Mouse (Mus musculus) stomach, embryonic 15.5 days (tissue): ENCODE data around the gene L3hypdh. TPM values are rescaled to one million over a fixed set of nuclear protein-coding genes. Genes with fewer than 3 reads are reported as not detected.

Experiments
- ATAC-seq: fragments of 200-750 bp; cut with Nextera tagmentation; 2 replicates; pipeline ENCODE4 v1.8.0; 2017; ENCODE audit warnings: low read depth, moderate number of reproducible peaks, moderate TSS enrichment; ENCODE audit not compliant: insufficient read depth, low FRiP score
- H3K27ac ChIP-seq: fragments of 300-500 bp; sonication (generic); 2 replicates; pipeline ENCODE4 v1.5.1; 2015; ENCODE audit warnings: mild to moderate bottlenecking, inconsistent platforms
- H3K27me3 ChIP-seq: fragments of 300-500 bp; sonication (generic); replicated peaks from 2 replicates; pipeline ENCODE4 v1.6.1; 2015; ENCODE audit warnings: inconsistent platforms
- H3K36me3 ChIP-seq: fragments of 300-500 bp; sonication (generic); 2 replicates; pipeline ENCODE4 v1.6.1; 2015; ENCODE audit warnings: inconsistent platforms
- H3K4me1 ChIP-seq: fragments of 300-500 bp; sonication (generic); 2 replicates; pipeline ENCODE4 v1.6.1; 2015; ENCODE audit warnings: inconsistent platforms
- H3K4me2 ChIP-seq: fragments of 300-500 bp; sonication (generic); 2 replicates; pipeline ENCODE4 v1.6.1; 2015; ENCODE audit warnings: mild to moderate bottlenecking, inconsistent platforms
- H3K4me3 ChIP-seq: fragments of 300-500 bp; sonication (generic); replicated peaks from 2 replicates; pipeline ENCODE4 v1.5.1; 2015; ENCODE audit warnings: inconsistent platforms
- H3K9ac ChIP-seq: fragments of 300-500 bp; sonication (generic); 2 replicates; pipeline ENCODE4 v1.6.1; 2015; ENCODE audit warnings: inconsistent platforms
- H3K9me3 ChIP-seq: fragments of 300-500 bp; sonication (generic); 2 replicates; pipeline ENCODE4 v1.6.1; 2016; ENCODE audit warnings: inconsistent platforms
- WGBS: fragments of 180-500 bp; shearing (Covaris S2); methylation state at CpG from one replicate; pipeline ENCODE4 v1.1.7; 2015; 5-methylcytosine and 5-hydroxymethylcytosine counted together
- polyA plus RNA-seq: library from polyadenylated mRNA; unstranded; fragments of >200 nt; fragmentation: Nextera tagmentation; extraction: Ambion mirVana; gene quantifications from 2 replicates; pipeline ENCODE4 v1.2.1, GENCODE M21; 2015

The L3hypdh gene
- polyA plus RNA-seq, 1 experiment from 2014 or later: 16.4 TPM

GRCm38 (mm10) chr12:72084261-72085023, 797 bp downstream of the L3hypdh start:
- Histone ChIP-seq H3K4me3 (peak overlapping the region; percentile 73), H3K4me2 (peak overlapping the region; percentile 83), H3K9ac (peak overlapping the region; percentile 37), H3K4me1 (0 out of 2 replicates have a peak, but pooled peaks cover 3% of the 10 kb centered on the region), H3K27me3 (no peaks in the 10 kb centered on the region), H3K27ac (peak overlapping the region; percentile 80), H3K9me3 (no peaks in the 10 kb centered on the region), H3K36me3 (no peaks in the 10 kb centered on the region)
- WGBS: 4% methylated on average over 46 of the region's 46 CpGs
- ATAC-seq: peak; percentile 1; the same call in 1 of the 2 replicates

GRCm38 (mm10) chr12:72083265-72083664, 2.0 kb downstream of the L3hypdh start:
- no peak overlapping the region for H3K27ac ChIP-seq
- WGBS: 86% methylated on average over 9 of the region's 9 CpGs
- H3K4me3 ChIP-seq: no peak overlapping the region
- H3K9me3 ChIP-seq: no peaks in the 10 kb centered on the region
- no peak overlapping the region for H3K9ac ChIP-seq
- no peak for ATAC-seq
- no peaks in the 10 kb centered on the region for H3K27me3 ChIP-seq
- no peaks in the 10 kb centered on the region for H3K36me3 ChIP-seq
- H3K4me1 ChIP-seq: 0 out of 2 replicates have a peak, but pooled peaks cover 3% of the 10 kb centered on the region
- no peak overlapping the region for H3K4me2 ChIP-seq

DNA sequence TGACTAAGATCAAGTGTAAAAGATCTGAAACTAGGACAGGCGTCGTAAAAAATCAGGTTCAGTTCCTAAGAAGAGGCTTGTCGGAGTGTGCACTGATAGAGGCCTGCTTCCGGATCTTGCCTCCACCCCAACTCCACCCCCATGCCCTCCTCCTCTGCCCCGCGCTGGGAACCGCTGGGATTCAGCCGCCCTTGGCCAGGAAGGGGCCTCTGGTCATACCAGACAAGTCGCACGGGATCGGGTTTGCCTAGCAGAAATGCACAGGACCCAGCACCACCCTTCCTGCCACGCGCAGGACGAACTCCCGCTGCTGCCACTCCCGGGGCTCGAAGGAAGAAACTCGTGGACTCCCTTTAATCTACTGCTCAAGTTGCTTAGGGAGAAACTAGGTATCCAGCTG, 2.9 kb downstream of the L3hypdh start:
- Histone ChIP-seq H3K27ac (no peak overlapping the region), H3K9ac (no peak overlapping the region), H3K27me3 (no peaks in the 10 kb centered on the region), H3K9me3 (no peaks in the 10 kb centered on the region), H3K4me1 (0 out of 2 replicates have a peak, but pooled peaks cover 3% of the 10 kb centered on the region), H3K4me2 (peak overlapping the region; percentile 40), H3K36me3 (no peaks in the 10 kb centered on the region), H3K4me3 (peak overlapping the region; percentile 10; the same call in 1 of the 2 replicates)
- ATAC-seq: no peak
- 24% methylated on average over 18 of the region's 18 CpGs for WGBS

DNA sequence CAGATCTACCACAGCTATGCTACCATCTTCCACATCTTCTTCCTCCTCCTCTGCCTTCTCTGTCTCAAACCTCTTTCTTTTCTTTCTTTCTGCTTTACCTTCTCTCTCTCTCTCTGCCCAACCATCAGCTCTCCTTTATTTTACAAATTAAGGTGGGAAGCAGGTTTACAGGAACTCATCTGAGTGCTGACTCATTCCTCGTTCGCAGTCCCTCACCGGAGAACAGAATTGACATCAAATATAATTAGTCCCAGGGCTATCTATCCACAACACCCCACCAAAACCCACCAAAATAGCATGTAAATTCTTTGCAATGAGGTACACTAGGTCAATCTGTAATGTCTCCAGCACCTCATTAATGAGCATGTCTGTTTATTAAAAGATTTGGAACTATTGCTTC, 3.3 kb downstream of the L3hypdh start:
- Histone ChIP-seq H3K4me1 (0 out of 2 replicates have a peak, but pooled peaks cover 3% of the 10 kb centered on the region), H3K4me2 (peak overlapping the region; percentile 40; the same call in 1 of the 2 replicates), H3K9me3 (no peaks in the 10 kb centered on the region), H3K36me3 (no peaks in the 10 kb centered on the region), H3K9ac (no peak overlapping the region), H3K27ac (no peak overlapping the region), H3K4me3 (no peak overlapping the region), H3K27me3 (no peaks in the 10 kb centered on the region)
- 81% methylated on average over 3 of the region's 3 CpGs for WGBS
- no peak for ATAC-seq

DNA sequence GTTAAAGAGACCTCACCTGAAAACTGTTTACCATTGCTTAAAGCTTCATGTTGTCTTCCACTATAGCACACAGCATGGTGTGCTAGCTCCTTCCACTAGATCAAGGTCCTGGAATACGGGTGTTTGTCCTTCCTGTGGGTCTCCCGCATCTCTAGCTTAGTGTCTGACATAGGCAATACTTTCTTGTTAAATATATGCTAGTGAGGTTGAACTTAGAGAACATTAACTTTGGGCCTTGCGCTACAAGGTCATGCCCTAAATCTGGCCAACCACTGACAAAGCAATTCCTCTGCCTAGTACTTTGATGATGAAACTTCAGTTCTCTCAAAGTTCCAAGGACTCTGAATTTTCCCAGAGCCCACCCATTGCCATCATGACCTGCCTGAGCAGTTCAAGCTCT, 7.0 kb downstream of the L3hypdh start:
- Histone ChIP-seq H3K27me3 (no peaks in the 10 kb centered on the region), H3K4me3 (no peak overlapping the region), H3K36me3 (no peaks in the 10 kb centered on the region), H3K27ac (no peak overlapping the region), H3K9ac (no peak overlapping the region), H3K9me3 (no peaks in the 10 kb centered on the region), H3K4me2 (no peak overlapping the region), H3K4me1 (no peaks in the 10 kb centered on the region)
- ATAC-seq: no peak
- 81% methylated on average over 3 of the region's 3 CpGs for WGBS

- H3K36me3 ChIP-seq: no peaks in the 10 kb centered on the region
- peak; percentile 86 for ATAC-seq
- H3K4me3 ChIP-seq: peak within 1 kb of the TSS; percentile 67
- no peaks in the 10 kb centered on the region for H3K9me3 ChIP-seq
- H3K9ac ChIP-seq: peak within 1 kb of the TSS; percentile 42; the same call in 1 of the 2 replicates
- H3K4me2 ChIP-seq: peak within 1 kb of the TSS; percentile 100
- peaks cover 11% of the 10 kb centered on the region for H3K4me1 ChIP-seq
- H3K27ac ChIP-seq: no peak within 1 kb of the TSS
- under 1% methylated on average over 94 of the region's 94 CpGs for WGBS
- H3K27me3 ChIP-seq: peaks cover 8% of the 10 kb centered on the region
Observed at GRCm38 (mm10) chr12:72070327-72071269, 14.6 kb downstream of the L3hypdh start, which contains the start of gene Gpr135. Gpr135 (minus strand) TSS chr12:72071125.

DNA sequence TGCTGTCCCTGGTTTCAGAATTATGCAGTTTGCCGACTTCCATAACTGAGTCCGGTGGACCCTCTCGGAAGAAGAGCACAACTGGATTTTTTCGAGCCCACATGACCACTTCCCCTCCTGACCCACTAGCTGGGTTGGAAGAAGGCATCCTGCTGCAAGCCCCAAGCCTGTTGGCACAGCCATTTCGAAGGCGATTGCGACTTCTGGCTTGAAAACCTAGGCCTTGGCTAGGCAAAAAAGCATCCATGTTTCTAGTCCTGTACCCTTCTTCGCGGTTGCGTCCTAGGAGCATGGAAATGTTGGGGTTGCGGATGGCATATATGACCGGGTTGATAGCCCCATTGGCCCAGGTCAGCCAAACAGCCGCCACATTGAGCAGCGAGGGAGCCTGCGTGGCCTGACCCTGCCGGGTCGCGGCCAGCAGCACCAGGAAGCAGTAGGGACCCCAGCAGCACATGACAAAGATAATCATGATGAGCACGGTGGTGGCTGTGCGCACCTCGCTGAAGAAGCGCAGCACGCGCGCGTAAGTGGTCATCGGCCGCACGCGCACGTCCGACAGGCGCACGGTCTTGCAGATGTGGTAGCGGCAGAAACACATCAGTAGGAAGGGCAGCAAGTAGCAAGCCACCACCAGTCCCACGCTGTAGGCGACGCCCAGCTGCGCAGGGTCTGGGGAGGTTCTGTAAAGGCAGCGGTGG, 15.5 kb downstream of the L3hypdh start:
- WGBS: 6% methylated on average over 40 of the region's 40 CpGs
- no peak overlapping the region; the same call in 1 of the 2 replicates for H3K9ac ChIP-seq
- peak; percentile 53 for ATAC-seq

GRCm38 (mm10) chr12:72057780-72058179, 27.5 kb downstream of the L3hypdh start:
- H3K9ac ChIP-seq: no peak overlapping the region
- H3K27ac ChIP-seq: no peak overlapping the region
- WGBS: 86% methylated on average over 1 of the region's 1 CpGs
- no peak overlapping the region for H3K4me2 ChIP-seq
- H3K4me3 ChIP-seq: no peak overlapping the region
- ATAC-seq: no peak
- no peaks in the 10 kb centered on the region for H3K36me3 ChIP-seq
- no peaks in the 10 kb centered on the region for H3K4me1 ChIP-seq
- H3K9me3 ChIP-seq: no peaks in the 10 kb centered on the region
- no peaks in the 10 kb centered on the region for H3K27me3 ChIP-seq

More for the DNA sequence above, 15.5 kb downstream of the L3hypdh start:
- Histone ChIP-seq H3K9me3 (no peaks in the 10 kb centered on the region), H3K27ac (no peak overlapping the region), H3K4me2 (peak overlapping the region; percentile 100), H3K36me3 (no peaks in the 10 kb centered on the region), H3K27me3 (peaks cover 8% of the 10 kb centered on the region), H3K4me3 (peak overlapping the region; percentile 67), H3K4me1 (peaks cover 11% of the 10 kb centered on the region)

GRCm38 (mm10) chr12:72053851-72054250, 31.4 kb downstream of the L3hypdh start:
- ATAC-seq: no peak
- WGBS: 42% methylated on average over 6 of the region's 6 CpGs
- Histone ChIP-seq H3K4me1 (no peaks in the 10 kb centered on the region), H3K4me2 (no peak overlapping the region), H3K4me3 (no peak overlapping the region), H3K9me3 (no peaks in the 10 kb centered on the region), H3K36me3 (no peaks in the 10 kb centered on the region), H3K27ac (no peak overlapping the region), H3K27me3 (no peaks in the 10 kb centered on the region), H3K9ac (no peak overlapping the region)

GRCm38 (mm10) chr12:72053303-72053702, 31.9 kb downstream of the L3hypdh start:
- no peaks in the 10 kb centered on the region for H3K4me1 ChIP-seq
- H3K9me3 ChIP-seq: no peaks in the 10 kb centered on the region
- no peak overlapping the region for H3K9ac ChIP-seq
- H3K4me2 ChIP-seq: no peak overlapping the region
- WGBS: 41% methylated on average over 6 of the region's 6 CpGs
- no peak for ATAC-seq
- H3K4me3 ChIP-seq: no peak overlapping the region
- no peaks in the 10 kb centered on the region for H3K36me3 ChIP-seq
- no peak overlapping the region for H3K27ac ChIP-seq
- H3K27me3 ChIP-seq: no peaks in the 10 kb centered on the region

DNA sequence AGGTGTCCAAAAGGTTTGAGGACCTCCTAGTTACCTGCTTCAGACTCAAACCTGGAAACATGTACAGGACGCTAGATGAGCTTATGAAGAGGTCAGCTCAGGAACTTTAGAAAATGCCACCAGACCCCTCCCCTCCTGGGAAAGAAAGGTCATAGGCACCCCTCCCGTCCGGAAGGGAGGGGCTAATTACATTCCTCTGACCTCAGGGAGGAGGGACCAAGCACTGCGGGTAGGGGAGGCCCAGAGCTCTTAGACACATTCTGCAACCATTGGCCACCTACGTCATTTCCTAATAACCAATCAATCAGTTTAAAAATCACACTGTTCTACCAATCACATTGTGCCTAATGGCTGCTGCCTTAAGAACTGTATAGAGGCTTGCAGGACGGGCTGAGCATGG, 32.7 kb downstream of the L3hypdh start:
- no peak for ATAC-seq
- H3K36me3 ChIP-seq: no peaks in the 10 kb centered on the region

More for the DNA sequence above, 32.7 kb downstream of the L3hypdh start:
- H3K9me3 ChIP-seq: no peaks in the 10 kb centered on the region
- no peak overlapping the region for H3K9ac ChIP-seq
- H3K4me1 ChIP-seq: no peaks in the 10 kb centered on the region
- no peak overlapping the region for H3K4me3 ChIP-seq
- 80% methylated on average over 6 of the region's 6 CpGs for WGBS
- no peak overlapping the region for H3K4me2 ChIP-seq
- no peak overlapping the region for H3K27ac ChIP-seq
- H3K27me3 ChIP-seq: no peaks in the 10 kb centered on the region
